Mouse (Mus musculus) forebrain, embryonic 16.5 days (tissue): ENCODE results near the gene Gm10642. TPM values are rescaled to one million over a fixed set of nuclear protein-coding genes. Genes with fewer than 3 reads are reported as not detected.

Source experiments
- polyA plus RNA-seq: library from polyadenylated mRNA; unstranded; fragments of >200 nt; fragmentation: Nextera tagmentation; extraction: Ambion mirVana; gene quantifications from 2 replicates; pipeline ENCODE4 v1.2.1, GENCODE M21; 2015

The Gm10642 gene
- polyA plus RNA-seq, 1 experiment from 2014 or later, result 0.37 TPM

Other genes with a start within 250 kb of the Gm10642 start
- 54.9 and 67.1 TPM in 2 replicates for gene Ccnb2, start 234.7 kb upstream of the Gm10642 start, polyA plus RNA-seq
- 37.3 and 39.4 TPM in 2 replicates for gene Rnf111, start 152.5 kb upstream of the Gm10642 start, polyA plus RNA-seq
- gene Sltm, start 113.5 kb upstream of the Gm10642 start, polyA plus RNA-seq, result 68.5 and 73.6 TPM in 2 replicates
- gene Mindy2, start 923 bp downstream of the Gm10642 start, polyA plus RNA-seq, result 13.6 and 14.7 TPM in 2 replicates
- 60.0 and 71.9 TPM in 2 replicates for gene Adam10, start 22.7 kb downstream of the Gm10642 start, polyA plus RNA-seq